Mouse (Mus musculus) heart, embryonic 12.5 days (tissue): ENCODE data around the gene Acadsb. TPM values are rescaled to one million over a fixed set of nuclear protein-coding genes. Genes with fewer than 3 reads are reported as not detected.
"Not testable (repeated sequence)": the region's sequence is repeated elsewhere in the genome, so short reads cannot be mapped to it uniquely, and the experiment has no call there.

ENCODE experiments used
- ATAC-seq: fragments of 200-750 bp; cut with Nextera tagmentation; 2 replicates; pipeline ENCODE4 v1.8.0; 2017; ENCODE audit warnings: moderate TSS enrichment, moderate library complexity; ENCODE audit not compliant: insufficient number of reproducible peaks, low FRiP score
- H3K27ac ChIP-seq: fragments of 300-500 bp; sonication (generic); 2 replicates; pipeline ENCODE4 v1.5.1; 2016; ENCODE audit warnings: mild to moderate bottlenecking, moderate library complexity; ENCODE audit not compliant: poor library complexity, severe bottlenecking
- H3K27me3 ChIP-seq: fragments of 300-500 bp; sonication (generic); replicated peaks from 2 replicates; pipeline ENCODE4 v1.6.1; 2016; ENCODE audit warnings: mild to moderate bottlenecking, moderate library complexity
- H3K36me3 ChIP-seq: fragments of 300-500 bp; sonication (generic); 2 replicates; pipeline ENCODE4 v1.6.1; 2016; ENCODE audit warnings: mild to moderate bottlenecking, moderate library complexity
- H3K4me1 ChIP-seq: fragments of 300-500 bp; sonication (generic); replicated peaks from 2 replicates; pipeline ENCODE4 v1.6.1; 2016; ENCODE audit warnings: mild to moderate bottlenecking
- H3K4me2 ChIP-seq: fragments of 300-500 bp; sonication (generic); 2 replicates; pipeline ENCODE4 v1.6.1; 2016; ENCODE audit warnings: mild to moderate bottlenecking, moderate library complexity
- H3K4me3 ChIP-seq: fragments of 300-500 bp; sonication (generic); 2 replicates; pipeline ENCODE4 v1.5.1; 2016; ENCODE audit warnings: mild to moderate bottlenecking
- H3K9ac ChIP-seq: fragments of 300-500 bp; sonication (generic); 2 replicates; pipeline ENCODE4 v1.6.1; 2016; ENCODE audit warnings: mild to moderate bottlenecking, moderate library complexity
- H3K9me3 ChIP-seq: fragments of 300-500 bp; sonication (generic); replicated peaks from 2 replicates; pipeline ENCODE4 v1.6.1; 2016; ENCODE audit warnings: mild to moderate bottlenecking, moderate library complexity
- WGBS: fragments of 180-500 bp; shearing (Covaris S2); methylation state at CpG from one replicate; pipeline ENCODE4 v1.1.7; 2016; 5-methylcytosine and 5-hydroxymethylcytosine counted together
- polyA plus RNA-seq: library from polyadenylated mRNA; unstranded; fragments of >200 nt; fragmentation: Nextera tagmentation; extraction: Ambion mirVana; gene quantifications from 2 replicates; pipeline ENCODE4 v1.2.1, GENCODE M21; 2016

Acadsb gene
- polyA plus RNA-seq, 1 experiment from 2014 or later: 87.4 TPM

DNA sequence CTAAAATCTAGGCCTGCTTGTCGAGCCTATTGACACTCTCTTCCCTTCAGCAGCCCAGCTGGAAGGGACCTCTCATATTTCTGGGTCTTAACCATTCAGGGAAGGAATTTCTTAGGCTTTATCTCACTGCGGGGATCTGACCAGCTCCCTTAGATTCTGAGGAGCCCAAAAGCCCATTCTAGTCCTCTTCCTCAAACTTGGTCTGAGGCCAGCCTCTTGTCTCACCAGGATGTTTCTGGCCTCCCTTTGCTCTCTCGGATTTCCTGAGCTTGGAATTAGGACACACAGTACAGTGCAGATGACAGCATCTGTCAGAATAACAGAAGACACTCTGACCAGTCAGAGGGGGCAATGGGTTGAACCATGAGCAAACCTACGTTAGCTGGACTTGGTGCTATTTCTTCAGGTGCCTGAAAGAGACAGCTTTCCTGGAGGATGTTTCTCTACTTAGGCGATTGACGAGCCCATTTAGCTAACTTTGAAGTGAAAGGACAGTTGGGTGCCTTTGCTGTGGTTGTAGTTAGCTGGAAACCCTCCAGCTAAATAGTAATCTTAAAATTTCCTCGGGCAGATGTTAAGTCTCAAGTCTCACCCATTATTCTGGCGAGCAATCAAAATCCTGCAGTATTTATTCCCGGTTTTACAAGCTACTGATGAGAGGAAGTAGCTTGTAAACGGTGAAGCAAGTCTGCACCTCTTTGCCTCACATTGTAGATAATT is 980 bp downstream of the Acadsb start:
- H3K4me1 ChIP-seq: peaks cover 12% of the 10 kb centered on the region
- no peaks in the 10 kb centered on the region for H3K9me3 ChIP-seq
- H3K9ac ChIP-seq: peak overlapping the region; percentile 92
- no peak for ATAC-seq
- no peaks in the 10 kb centered on the region for H3K27me3 ChIP-seq
- WGBS: 46% methylated on average over 10 of the region's 10 CpGs
- peak overlapping the region; percentile 88 for H3K4me3 ChIP-seq
- no peaks in the 10 kb centered on the region for H3K36me3 ChIP-seq
- peak overlapping the region; percentile 77 for H3K4me2 ChIP-seq
- peak overlapping the region; percentile 57 for H3K27ac ChIP-seq

DNA sequence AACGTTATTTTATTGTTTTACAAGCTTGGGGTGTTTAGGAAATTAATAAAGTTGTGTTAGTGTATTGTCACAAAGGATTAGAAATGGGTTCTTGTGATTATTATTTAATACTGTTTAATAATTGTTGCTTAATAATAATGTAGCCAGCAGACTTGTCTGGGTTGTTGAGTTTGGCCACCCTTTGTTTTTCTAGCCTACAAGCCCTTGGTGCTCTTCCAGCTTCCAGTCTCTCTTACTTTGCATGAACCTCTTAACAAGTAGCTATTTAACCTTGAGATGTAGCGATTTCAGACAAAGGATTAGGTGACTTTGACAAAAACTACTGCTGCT is 1.5 kb downstream of the Acadsb start:
- no peak for ATAC-seq
- no peak overlapping the region for H3K27ac ChIP-seq
- H3K27me3 ChIP-seq: no peaks in the 10 kb centered on the region
- H3K9me3 ChIP-seq: no peaks in the 10 kb centered on the region
- H3K4me3 ChIP-seq: no peak overlapping the region
- H3K4me1 ChIP-seq: peaks cover 12% of the 10 kb centered on the region
- no peak overlapping the region for H3K9ac ChIP-seq
- H3K36me3 ChIP-seq: no peaks in the 10 kb centered on the region
- 63% methylated on average over 2 of the region's 2 CpGs for WGBS
- H3K4me2 ChIP-seq: no peak overlapping the region

DNA sequence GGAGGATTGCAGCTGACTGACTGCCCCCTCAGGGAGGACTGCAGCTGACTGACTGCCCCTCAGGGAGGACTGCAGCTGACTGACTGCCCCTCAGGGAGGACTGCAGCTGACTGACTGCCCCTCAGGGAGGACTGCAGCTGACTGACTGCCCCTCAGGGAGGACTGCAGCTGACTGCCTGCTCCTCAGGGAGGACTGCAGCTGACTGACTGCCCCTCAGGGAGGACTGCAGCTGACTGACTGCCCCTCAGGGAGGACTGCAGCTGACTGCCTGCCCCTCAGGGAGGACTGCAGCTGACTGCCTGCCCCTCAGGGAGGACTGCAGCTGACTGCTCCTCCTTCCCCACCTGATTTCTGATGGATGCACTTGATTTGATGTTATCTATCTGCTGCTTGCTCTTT is 6.3 kb downstream of the Acadsb start:
- H3K27me3 ChIP-seq, H3K9me3 ChIP-seq, ATAC-seq, H3K27ac ChIP-seq, H3K4me3 ChIP-seq, H3K9ac ChIP-seq, H3K4me2 ChIP-seq, H3K4me1 ChIP-seq, H3K36me3 ChIP-seq: not testable (repeated sequence)

DNA sequence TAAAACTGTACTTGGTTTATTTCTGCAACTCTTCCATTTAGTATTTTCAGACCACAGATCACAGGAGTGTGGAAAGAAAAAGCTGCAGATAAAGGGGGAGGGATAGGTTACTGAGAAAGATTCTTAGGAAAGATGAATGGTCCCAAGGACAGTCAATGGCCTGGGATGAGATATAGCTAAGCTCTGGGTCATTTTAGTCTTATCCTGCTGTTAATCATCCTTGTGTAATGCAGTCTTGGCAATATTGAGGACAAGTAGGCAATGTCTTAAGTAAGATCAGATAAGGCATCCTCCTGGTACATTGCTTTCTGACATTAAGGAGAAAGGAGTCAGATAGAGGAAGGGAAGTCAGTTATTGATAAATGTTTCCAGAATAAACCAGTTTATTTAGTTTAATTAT is 7.2 kb downstream of the Acadsb start:
- Histone ChIP-seq H3K27ac (no peak overlapping the region), H3K4me2 (no peak overlapping the region), H3K36me3 (no peaks in the 10 kb centered on the region), H3K4me1 (no peaks in the 10 kb centered on the region), H3K9ac (no peak overlapping the region), H3K27me3 (no peaks in the 10 kb centered on the region), H3K9me3 (no peaks in the 10 kb centered on the region), H3K4me3 (no peak overlapping the region)
- ATAC-seq: no peak

DNA sequence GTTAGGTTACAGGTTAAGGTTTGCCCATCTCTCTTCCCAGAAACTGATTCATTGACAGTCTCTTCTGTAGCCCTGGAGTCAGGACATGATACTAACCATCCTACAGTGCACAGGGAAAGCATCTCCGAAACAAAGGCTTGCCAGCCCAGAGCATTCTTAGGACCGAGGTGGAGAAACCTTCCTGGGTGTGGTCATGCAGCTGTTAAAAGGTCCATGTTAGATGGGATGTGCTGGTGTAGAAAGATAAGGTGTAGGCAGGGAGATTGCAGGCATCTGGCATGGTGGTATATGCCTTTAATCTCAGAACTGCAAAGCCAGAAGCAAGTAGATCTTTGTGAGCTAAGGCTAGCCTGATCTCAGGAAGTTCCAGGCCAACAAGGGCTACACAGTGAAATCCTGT is 14.5 kb downstream of the Acadsb start:
- Histone ChIP-seq H3K9me3 (0 out of 2 replicates have a peak, but pooled peaks cover 3% of the 10 kb centered on the region), H3K9ac (no peak overlapping the region), H3K27ac (no peak overlapping the region), H3K4me2 (no peak overlapping the region), H3K36me3 (peaks cover 28% of the 10 kb centered on the region), H3K4me3 (no peak overlapping the region), H3K4me1 (no peaks in the 10 kb centered on the region), H3K27me3 (no peaks in the 10 kb centered on the region)
- 50% methylated on average over 2 of the region's 2 CpGs for WGBS
- ATAC-seq: peak; percentile 89

DNA sequence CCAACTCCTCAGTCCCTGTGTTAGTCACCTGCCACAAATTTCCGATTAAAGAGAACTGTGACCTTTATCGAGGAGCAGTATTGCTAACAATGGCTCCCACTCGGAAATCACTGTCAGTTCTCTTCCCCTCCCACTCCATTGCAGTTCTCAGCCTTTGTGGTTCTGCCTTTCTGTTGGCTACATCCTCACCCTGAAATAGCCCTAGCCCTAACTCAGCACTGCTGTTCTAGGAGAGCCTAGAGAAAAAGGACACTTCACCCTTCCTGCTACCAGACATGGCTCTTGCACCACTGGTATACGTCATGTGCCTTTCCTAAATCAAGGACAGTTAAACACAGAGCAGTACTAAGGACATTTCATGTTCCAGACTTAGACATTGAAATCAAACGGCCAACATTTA is 16.9 kb downstream of the Acadsb start:
- H3K9ac ChIP-seq: no peak overlapping the region
- peaks cover 38% of the 10 kb centered on the region for H3K36me3 ChIP-seq
- WGBS: 87% methylated on average over 5 of the region's 5 CpGs
- no peaks in the 10 kb centered on the region for H3K27me3 ChIP-seq
- ATAC-seq: no peak
- 0 out of 2 replicates have a peak, but pooled peaks cover 9% of the 10 kb centered on the region for H3K9me3 ChIP-seq
- H3K4me2 ChIP-seq: no peak overlapping the region
- no peaks in the 10 kb centered on the region for H3K4me1 ChIP-seq
- H3K27ac ChIP-seq: no peak overlapping the region
- no peak overlapping the region for H3K4me3 ChIP-seq

DNA sequence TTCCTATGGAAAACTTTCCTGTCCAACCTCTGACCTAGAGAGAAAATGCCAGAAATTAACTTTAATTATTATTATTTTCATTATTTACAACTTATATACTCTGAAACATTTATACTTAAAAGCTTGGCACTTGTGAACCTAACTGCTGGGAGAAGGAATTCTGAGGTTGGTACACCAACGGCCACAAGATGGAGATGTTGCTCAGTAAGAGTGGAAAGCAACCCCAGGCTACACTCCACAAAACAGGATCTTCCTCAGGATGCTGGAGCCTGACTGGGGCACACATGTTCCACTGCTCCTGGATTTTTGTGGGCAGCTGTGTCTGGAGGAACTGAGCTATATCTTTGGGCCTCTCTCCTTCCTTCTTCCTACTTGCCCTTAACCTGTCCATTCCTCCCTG is 21.8 kb downstream of the Acadsb start:
- H3K9me3 ChIP-seq: 0 out of 2 replicates have a peak, but pooled peaks cover 5% of the 10 kb centered on the region
- WGBS: 21% methylated on average over 1 of the region's 1 CpGs
- no peaks in the 10 kb centered on the region for H3K27me3 ChIP-seq
- H3K27ac ChIP-seq: no peak overlapping the region
- H3K9ac ChIP-seq: no peak overlapping the region
- no peak overlapping the region for H3K4me3 ChIP-seq
- no peak for ATAC-seq
- peaks cover 22% of the 10 kb centered on the region for H3K36me3 ChIP-seq
- H3K4me2 ChIP-seq: no peak overlapping the region
- H3K4me1 ChIP-seq: no peaks in the 10 kb centered on the region

DNA sequence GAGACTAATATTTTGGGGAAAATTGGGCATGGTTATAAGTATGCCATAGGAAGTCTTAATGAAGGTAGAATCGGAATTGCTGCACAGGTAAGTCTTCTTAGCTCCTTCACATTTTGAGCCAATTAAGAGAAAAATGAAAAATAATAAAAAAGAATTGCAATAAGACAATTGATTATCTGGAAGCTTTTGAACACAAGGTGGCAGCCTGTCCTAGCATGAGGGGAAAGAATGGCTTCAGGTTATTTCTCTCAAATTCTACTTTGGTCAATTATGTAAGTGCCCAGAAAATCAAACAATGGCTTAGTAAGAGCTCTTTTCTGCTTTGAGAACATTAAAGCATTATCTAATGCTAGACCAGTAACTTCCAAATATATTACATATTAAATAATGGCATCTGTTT is 23.9 kb downstream of the Acadsb start:
- H3K27ac ChIP-seq: no peak overlapping the region
- H3K9me3 ChIP-seq: 0 out of 2 replicates have a peak, but pooled peaks cover 5% of the 10 kb centered on the region
- H3K4me3 ChIP-seq: no peak overlapping the region
- H3K4me1 ChIP-seq: no peaks in the 10 kb centered on the region
- H3K27me3 ChIP-seq: no peaks in the 10 kb centered on the region
- peaks cover 13% of the 10 kb centered on the region for H3K36me3 ChIP-seq
- H3K4me2 ChIP-seq: no peak overlapping the region
- no peak overlapping the region for H3K9ac ChIP-seq
- no peak for ATAC-seq
- 69% methylated on average over 1 of the region's 1 CpGs for WGBS

DNA sequence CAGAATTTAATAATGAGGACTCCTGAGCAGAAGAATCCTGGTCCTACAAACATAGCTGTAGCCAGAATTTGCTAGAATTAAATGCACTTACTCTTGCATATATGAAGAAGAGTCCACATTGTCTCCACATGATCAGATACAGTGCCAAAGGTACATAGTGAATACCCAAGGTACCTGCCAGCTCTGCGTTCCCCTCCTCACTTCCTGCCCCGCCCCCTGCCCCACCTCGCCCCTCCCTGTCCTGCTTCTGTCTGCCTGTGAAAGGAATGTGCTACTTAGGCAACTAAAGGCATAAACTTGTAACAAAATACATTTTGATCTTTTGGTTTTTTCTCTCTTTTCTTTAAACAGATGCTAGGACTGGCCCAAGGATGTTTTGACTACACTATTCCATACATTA is 26.6 kb downstream of the Acadsb start:
- no peak overlapping the region for H3K4me3 ChIP-seq
- H3K4me2 ChIP-seq: no peak overlapping the region
- H3K9me3 ChIP-seq: no peaks in the 10 kb centered on the region
- no peak for ATAC-seq
- H3K36me3 ChIP-seq: peaks cover 9% of the 10 kb centered on the region
- 49% methylated on average over 3 of the region's 3 CpGs for WGBS
- no peaks in the 10 kb centered on the region for H3K27me3 ChIP-seq
- no peak overlapping the region for H3K9ac ChIP-seq
- H3K27ac ChIP-seq: no peak overlapping the region
- no peaks in the 10 kb centered on the region for H3K4me1 ChIP-seq

DNA sequence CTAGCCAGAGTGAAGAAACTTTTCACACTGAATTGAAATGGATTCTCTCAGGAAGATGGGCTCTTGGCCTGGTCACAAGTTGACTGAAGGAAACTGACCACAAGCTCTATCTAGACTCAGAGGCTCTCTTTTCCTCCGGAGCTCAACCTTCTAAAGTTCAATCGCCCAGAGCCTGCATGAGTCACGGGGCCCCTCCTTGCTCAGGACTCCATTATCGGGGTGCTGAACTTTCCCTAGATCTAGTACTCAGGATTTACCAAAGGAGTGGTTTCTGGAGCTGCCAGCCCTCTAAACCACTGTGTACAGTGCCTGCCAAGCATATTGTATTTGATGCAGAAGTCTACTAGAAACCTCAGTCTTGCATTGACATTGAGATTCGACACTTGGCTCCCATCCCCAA is 46.3 kb downstream of the Acadsb start:
- no peaks in the 10 kb centered on the region for H3K27me3 ChIP-seq
- no peaks in the 10 kb centered on the region for H3K4me1 ChIP-seq
- no peak overlapping the region for H3K4me3 ChIP-seq
- ATAC-seq: no peak
- no peaks in the 10 kb centered on the region for H3K36me3 ChIP-seq
- H3K9me3 ChIP-seq: peaks cover 3% of the 10 kb centered on the region; the same call in 1 of the 2 replicates
- H3K9ac ChIP-seq: no peak overlapping the region
- H3K27ac ChIP-seq: no peak overlapping the region
- 77% methylated on average over 5 of the region's 5 CpGs for WGBS
- no peak overlapping the region for H3K4me2 ChIP-seq

DNA sequence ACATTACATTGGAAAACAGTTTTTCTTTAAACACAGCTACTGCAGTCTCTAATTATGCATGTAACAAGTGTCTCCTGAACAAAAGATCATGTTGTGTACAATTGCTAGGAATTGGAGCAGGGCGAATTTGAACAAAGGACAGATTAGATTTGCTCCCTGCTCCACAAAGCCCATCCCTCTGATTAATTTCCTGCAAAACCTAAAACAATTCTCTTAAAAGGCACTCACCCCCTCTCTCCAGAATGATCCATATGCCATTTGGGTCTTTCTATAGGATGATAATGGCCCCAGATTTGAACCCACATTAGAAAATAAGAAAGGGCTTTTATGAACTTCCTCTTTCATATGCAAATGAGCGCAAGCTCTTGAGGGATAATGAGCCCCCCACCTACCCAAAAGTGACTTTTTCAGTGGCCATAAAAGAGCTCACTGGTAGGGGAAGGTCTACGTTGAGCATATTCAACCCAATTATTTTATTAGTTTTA is 54.8 kb downstream of the Acadsb start:
- H3K4me3 ChIP-seq: no peak overlapping the region
- H3K9ac ChIP-seq: no peak overlapping the region
- no peak for ATAC-seq
- H3K9me3 ChIP-seq: peaks cover 8% of the 10 kb centered on the region; the same call in 1 of the 2 replicates
- H3K4me2 ChIP-seq: no peak overlapping the region
- H3K4me1 ChIP-seq: no peaks in the 10 kb centered on the region
- H3K27ac ChIP-seq: no peak overlapping the region
- H3K27me3 ChIP-seq: no peaks in the 10 kb centered on the region
- 70% methylated on average over 3 of the region's 3 CpGs for WGBS
- H3K36me3 ChIP-seq: no peaks in the 10 kb centered on the region

DNA sequence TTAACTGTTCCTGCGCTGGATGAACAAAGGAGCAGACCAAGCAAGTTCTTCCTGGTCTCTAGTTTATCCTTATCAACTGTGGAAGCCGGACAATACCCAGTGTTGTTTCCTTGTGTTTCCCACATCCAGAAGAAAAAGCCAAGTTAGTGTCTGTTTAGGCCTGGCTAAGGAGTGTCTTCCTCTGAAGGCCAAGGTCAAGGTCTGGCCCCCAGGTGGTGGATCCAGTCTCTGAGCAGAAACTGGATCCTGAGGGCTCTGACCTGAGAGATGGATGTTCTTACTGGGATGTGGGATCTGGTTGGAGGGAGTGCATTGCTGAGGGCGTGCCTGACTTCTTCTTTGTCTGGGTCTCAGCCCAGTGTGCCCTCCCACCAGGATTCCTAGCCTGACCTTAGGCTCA is 55.3 kb downstream of the Acadsb start:
- WGBS: 58% methylated on average over 3 of the region's 3 CpGs
- no peak for ATAC-seq

More for the DNA sequence above, 55.3 kb downstream of the Acadsb start:
- no peak overlapping the region for H3K4me3 ChIP-seq
- no peak overlapping the region for H3K27ac ChIP-seq
- H3K4me2 ChIP-seq: no peak overlapping the region
- H3K9ac ChIP-seq: no peak overlapping the region
- peaks cover 8% of the 10 kb centered on the region; the same call in 1 of the 2 replicates for H3K9me3 ChIP-seq
- H3K4me1 ChIP-seq: no peaks in the 10 kb centered on the region
- H3K27me3 ChIP-seq: no peaks in the 10 kb centered on the region
- no peaks in the 10 kb centered on the region for H3K36me3 ChIP-seq
